12 mouse cellular contexts compared by ENCODE assay signal in genomic region chr1:135507572-135508348, GRCm38 (mm10).
A peak's percentile ranks its signal among the peaks of the same experiment; 100 is the strongest.
DNase-seq lines count a peak whose midpoint lies in the region; ATAC-seq and TF ChIP-seq lines count a peak whose summit lies in the region.
"Had no signal": no experiment of that assay in that cellular context is flagged by ENCODE, and none has a peak within 500 bp of the region (broad histone marks: within the 10 kb centered on the region; RNA-seq: fewer than 3 reads in every experiment).

No protein-coding gene starts in this region.

- peak; percentile 56 for DNase-seq in heart, embryonic 10.5 days (ENCODE audit: low spot score)
- no peak for DNase-seq in heart, postnatal 14 days
- DNase-seq in ES-E14 (ENCODE audit: low read depth, low spot score) = peak; percentile 66
- DNase-seq in forelimb bud, embryonic 11.5 days (ENCODE audit: low read depth, low spot score) = peak; percentile 77
- no peak for DNase-seq in urinary bladder, adult 18-20 months (ENCODE audit: low spot score in 2 of 2)
- no peak for DNase-seq in adrenal gland, postnatal 4 days (ENCODE audit: low spot score in 2 of 2)
- DNase-seq: cerebellum, adult 8-10 months; kidney, postnatal 25 days; right cerebral cortex, adult 18-20 months had no signal

- H3K4me2 ChIP-seq in limb, embryonic 12.5 days = peak overlapping the region; percentile 88

- H3K9ac ChIP-seq in ES-E14 (ENCODE audit: insufficient read depth, low read depth, low read length, poor library complexity, severe bottlenecking) = no peak overlapping the region; the same call in 1 of the 2 replicates
- no peak overlapping the region for H3K9ac ChIP-seq in limb, embryonic 12.5 days (replicated peaks)
- H3K9ac ChIP-seq: midbrain, embryonic 12.5 days had no signal

- peak; percentile 21; the same call in 1 of the 2 replicates for ATAC-seq in limb, embryonic 12.5 days (ENCODE audit: insufficient number of reproducible peaks, insufficient read depth, low FRiP score, low TSS enrichment, low read depth)
- ATAC-seq in monocyte, adult 5-6 weeks (replicated peaks; ENCODE audit: insufficient number of reproducible peaks, low FRiP score, low TSS enrichment, poor library complexity, severe bottlenecking) = no peak

- peaks cover 68% of the 10 kb centered on the region for H3K4me1 ChIP-seq in heart, embryonic 10.5 days
- H3K4me1 ChIP-seq in ES-E14 (ENCODE audit: control insufficient read depth in 2 of 2, insufficient read depth in 2 of 2, low read length in 2 of 2, poor library complexity in 1 of 2) = peaks cover 8 to 16% of the 10 kb centered on the region in 2 experiments
- H3K4me1 ChIP-seq in limb, embryonic 12.5 days (replicated peaks) = peaks cover 51% of the 10 kb centered on the region

- intact Hi-C loops in heart, postnatal 14 days (cut with DNase I) = no loop called here

- no peaks in the 10 kb centered on the region for H3K9me3 ChIP-seq in heart, embryonic 10.5 days
- H3K9me3 ChIP-seq in ES-E14 (ENCODE audit: control insufficient read depth, insufficient read depth, low read depth, low read length) = no peaks in the 10 kb centered on the region
- H3K9me3 ChIP-seq in limb, embryonic 12.5 days = no peaks in the 10 kb centered on the region
- H3K9me3 ChIP-seq: midbrain, embryonic 12.5 days had no signal

- H3K27ac ChIP-seq in heart, embryonic 10.5 days = peak overlapping the region; percentile 89
- peak overlapping the region; percentile 77 for H3K27ac ChIP-seq in ES-E14 (ENCODE audit: insufficient read depth, low read depth, low read length, poor library complexity, severe bottlenecking)
- peak overlapping the region; percentile 47; the same call in 1 of the 2 replicates for H3K27ac ChIP-seq in limb, embryonic 12.5 days
- H3K27ac ChIP-seq: midbrain, embryonic 12.5 days had no signal

- peaks cover 29% of the 10 kb centered on the region for H3K36me3 ChIP-seq in heart, embryonic 10.5 days
- H3K36me3 ChIP-seq in ES-E14 (ENCODE audit: control insufficient read depth, insufficient read depth, low read length, poor library complexity, severe bottlenecking) = peaks cover 4% of the 10 kb centered on the region; the same call in 1 of the 2 replicates
- H3K36me3 ChIP-seq in limb, embryonic 12.5 days = no peaks in the 10 kb centered on the region
- H3K36me3 ChIP-seq: midbrain, embryonic 12.5 days had no signal

- peaks cover 8% of the 10 kb centered on the region; the same call in 1 of the 2 replicates for H3K27me3 ChIP-seq in heart, embryonic 10.5 days (ENCODE audit: insufficient read depth, poor library complexity, severe bottlenecking)
- H3K27me3 ChIP-seq in limb, embryonic 12.5 days = no peaks in the 10 kb centered on the region

- in situ Hi-C loops in ES-E14 (cut with MboI; ENCODE audit: low sequenced_read_pairs in 2 of 2, unreplicated experiment in 2 of 2) = no loop called here

- H3K4me3 ChIP-seq in heart, embryonic 10.5 days = peak overlapping the region; percentile 72
- H3K4me3 ChIP-seq in ES-E14 (ENCODE audit: insufficient read depth in 1 of 2, low read depth in 1 of 2, low read length in 2 of 2, poor library complexity in 1 of 2, severe bottlenecking in 1 of 2) = peak overlapping the region; percentile 40 to 76
- H3K4me3 ChIP-seq in limb, embryonic 12.5 days (replicated peaks) = no peak overlapping the region
- H3K4me3 ChIP-seq: midbrain, embryonic 12.5 days had no signal

- WGBS in heart, embryonic 10.5 days = 35% methylated on average over 14 of the region's 14 CpGs
- 15% methylated on average over 14 of the region's 14 CpGs for whole genome bisulfite sequencing in limb, embryonic 12.5 days

TF ChIP-seq in ES-E14, 5 proteins besides CTCF, POLR2A, EP300 and RAD21:
- no peak for TF ChIP-seq HCFC1 (IDR thresholded peaks at IDR 0.05; ENCODE audit: borderline replicate concordance, insufficient read depth, low read length)
- TF ChIP-seq ZC3H11A (IDR thresholded peaks at IDR 0.05; ENCODE audit: borderline replicate concordance, low read depth, low read length) = no peak
- no peak for TF ChIP-seq CHD2 (IDR thresholded peaks at IDR 0.05; ENCODE audit: low read depth, low read length)
- TF ChIP-seq ZNF384 (IDR thresholded peaks at IDR 0.05; ENCODE audit: low read depth, low read length) = no peak
- no peak for TF ChIP-seq MAFK (IDR thresholded peaks at IDR 0.05; ENCODE audit: insufficient read depth, low read depth, low read length)

Comparison
In these comparisons a context has a peak if more than half of its experiments do, and no peak if none do; other contexts are left out.
1. DNase-seq: peak in heart, embryonic 10.5 days (single experiment), ES-E14 (single experiment) and forelimb bud, embryonic 11.5 days (single experiment); none in heart, postnatal 14 days (0 of 2), urinary bladder, adult 18-20 months (0 of 2) and adrenal gland, postnatal 4 days (0 of 2).
2. Peak in every context shown above with its lines, with median percentiles within 50 percentile points of each other: H3K27ac ChIP-seq.